Mouse (Mus musculus) embryonic facial prominence, embryonic 11.5 days (tissue): ENCODE measurements around the gene Myo9b. TPM values are rescaled to one million over a fixed set of nuclear protein-coding genes. Genes with fewer than 3 reads are reported as not detected.
"Not testable (repeated sequence)": the region's sequence is repeated elsewhere in the genome, so short reads cannot be mapped to it uniquely, and the experiment has no call there.

ENCODE experiments used
- ATAC-seq: fragments of 200-750 bp; cut with Nextera tagmentation; replicated peaks from 2 replicates; pipeline ENCODE4 v1.8.0; 2017; ENCODE audit warnings: low read depth; ENCODE audit not compliant: insufficient number of reproducible peaks, low FRiP score, low TSS enrichment
- DNase-seq: peaks from one replicate; pipeline ENCODE4 v3.0.0-alpha.2; 2015; ENCODE audit warnings: low spot score
- H3K27ac ChIP-seq: fragments of 300-500 bp; sonication (generic); replicated peaks from 2 replicates; pipeline ENCODE4 v1.5.1; 2014; ENCODE audit warnings: mild to moderate bottlenecking, low read depth, low read length, control low read depth
- H3K27me3 ChIP-seq: fragments of 300-500 bp; sonication (generic); 2 replicates; pipeline ENCODE4 v1.6.1; 2014; ENCODE audit warnings: mild to moderate bottlenecking, low read length, moderate library complexity, mixed read lengths; ENCODE audit not compliant: control insufficient read depth, insufficient read depth
- H3K36me3 ChIP-seq: fragments of 300-500 bp; sonication (generic); replicated peaks from 2 replicates; pipeline ENCODE4 v1.6.1; 2014; ENCODE audit warnings: low read depth, mild to moderate bottlenecking, low read length, moderate library complexity, mixed read lengths; ENCODE audit not compliant: control insufficient read depth, insufficient read depth
- H3K4me1 ChIP-seq: fragments of 300-500 bp; sonication (generic); 2 replicates; pipeline ENCODE4 v1.6.1; 2014; ENCODE audit warnings: low read length, mixed read lengths; ENCODE audit not compliant: control insufficient read depth, insufficient read depth
- H3K4me2 ChIP-seq: fragments of 300-500 bp; sonication (generic); 2 replicates; pipeline ENCODE4 v1.6.1; 2014; ENCODE audit warnings: low read depth, mild to moderate bottlenecking, control low read depth, low read length, moderate library complexity
- H3K4me3 ChIP-seq: fragments of 300-500 bp; sonication (generic); 2 replicates; pipeline ENCODE4 v1.5.1; 2014; ENCODE audit warnings: low read depth, low read length, control low read depth
- H3K9ac ChIP-seq: fragments of 300-500 bp; sonication (generic); replicated peaks from 2 replicates; pipeline ENCODE4 v1.6.1; 2014; ENCODE audit warnings: mild to moderate bottlenecking, control low read depth, low read length
- H3K9me3 ChIP-seq: fragments of 300-500 bp; sonication (generic); replicated peaks from 2 replicates; pipeline ENCODE4 v1.6.1; 2016; ENCODE audit warnings: mild to moderate bottlenecking, low read length, inconsistent platforms, mixed read lengths; ENCODE audit not compliant: control insufficient read depth
- WGBS: fragments of 180-500 bp; shearing (Covaris S2); extraction: QIAGEN DNeasy Blood & Tissue Kit; methylation state at CpG from one replicate; pipeline ENCODE4 v1.1.7; 2014; 5-methylcytosine and 5-hydroxymethylcytosine counted together
- polyA plus RNA-seq: library from polyadenylated mRNA; unstranded; fragments of >200 nt; fragmentation: Nextera tagmentation; extraction: Ambion mirVana; gene quantifications from 2 replicates; pipeline ENCODE4 v1.2.1, GENCODE M21; 2014

The Myo9b gene
- polyA plus RNA-seq, 1 experiment from 2014 or later = 17.5 TPM

DNA sequence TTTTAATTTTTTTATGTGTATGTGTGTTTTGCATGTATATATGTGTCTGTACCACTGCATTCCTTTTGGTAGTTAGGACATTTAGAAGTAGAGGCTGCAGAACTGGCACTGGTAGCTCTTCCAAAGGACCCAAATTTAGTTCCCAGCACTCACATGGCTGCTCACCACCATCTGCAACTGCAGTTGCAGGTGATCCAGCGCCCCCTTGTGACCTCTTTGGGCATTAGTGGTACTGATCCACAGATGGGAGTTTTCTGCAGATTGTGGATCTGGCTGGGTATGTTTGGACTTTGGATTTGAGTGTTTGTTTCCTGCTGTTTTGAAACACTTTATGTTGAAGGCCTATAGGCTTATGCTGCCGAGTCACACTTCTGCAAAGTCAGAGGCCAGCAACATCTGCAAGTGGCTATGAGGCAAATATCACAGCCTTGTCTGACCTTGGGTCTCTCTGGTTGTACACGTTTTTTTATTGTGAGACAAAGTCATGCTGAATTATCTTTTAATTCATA is 16.0 kb downstream of the Myo9b start:
- no peak overlapping the region for H3K27ac ChIP-seq
- H3K9ac ChIP-seq = no peak overlapping the region
- no peaks in the 10 kb centered on the region for H3K4me1 ChIP-seq
- H3K27me3 ChIP-seq = no peaks in the 10 kb centered on the region
- ATAC-seq (no peak), DNase-seq (no peak)
- H3K9me3 ChIP-seq = no peaks in the 10 kb centered on the region
- no peak overlapping the region for H3K4me3 ChIP-seq
- peaks cover 3% of the 10 kb centered on the region for H3K36me3 ChIP-seq
- WGBS = 65% methylated on average over 3 of the region's 3 CpGs
- no peak overlapping the region for H3K4me2 ChIP-seq

DNA sequence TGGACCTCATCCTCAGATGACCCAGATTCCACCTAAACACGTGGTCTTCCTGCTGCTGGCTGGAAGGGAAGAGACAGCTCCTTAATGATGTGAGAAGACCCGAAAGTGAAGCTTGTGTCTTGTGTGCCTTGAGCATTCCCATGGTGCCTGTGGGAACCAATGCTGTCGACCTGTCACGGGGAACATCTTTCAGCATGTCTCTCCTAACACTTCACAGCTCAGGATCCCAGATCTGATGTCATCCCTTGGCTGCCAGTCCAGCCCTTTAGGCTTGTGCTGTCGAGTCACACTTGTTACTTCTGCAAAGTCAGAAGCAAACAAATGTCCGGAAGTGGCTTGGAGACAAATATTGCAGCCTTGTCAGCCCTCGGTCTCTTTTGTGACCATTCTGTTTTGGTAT is 16.6 kb downstream of the Myo9b start:
- Histone ChIP-seq H3K27me3 (no peaks in the 10 kb centered on the region), H3K4me1 (no peaks in the 10 kb centered on the region), H3K4me3 (no peak overlapping the region), H3K36me3 (peaks cover 3% of the 10 kb centered on the region), H3K9me3 (no peaks in the 10 kb centered on the region), H3K9ac (no peak overlapping the region), H3K27ac (no peak overlapping the region), H3K4me2 (no peak overlapping the region)
- no peak for DNase-seq
- WGBS = 84% methylated on average over 7 of the region's 7 CpGs
- no peak for ATAC-seq

DNA sequence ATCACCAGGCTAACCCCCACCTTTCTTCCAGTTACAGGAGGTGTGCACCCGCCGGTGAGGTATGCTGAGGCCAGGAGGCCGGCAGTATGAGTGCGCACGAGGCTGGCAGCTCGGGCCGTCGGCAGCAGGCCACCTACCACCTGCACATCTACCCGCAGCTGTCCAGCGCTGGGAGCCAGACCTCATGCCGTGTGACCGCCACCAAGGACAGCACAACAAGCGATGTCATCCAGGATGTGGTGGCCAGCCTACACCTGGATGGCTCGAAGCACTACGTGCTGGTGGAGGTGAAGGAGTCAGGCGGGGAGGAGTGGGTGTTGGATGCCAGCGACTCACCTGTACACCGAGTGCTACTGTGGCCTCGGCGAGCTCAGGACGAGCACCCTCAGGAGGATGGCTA is 17.7 kb downstream of the Myo9b start:
- no peaks in the 10 kb centered on the region for H3K27me3 ChIP-seq
- H3K36me3 ChIP-seq = peaks cover 3% of the 10 kb centered on the region
- H3K4me2 ChIP-seq = no peak overlapping the region
- no peak overlapping the region for H3K9ac ChIP-seq
- no peak for DNase-seq
- H3K27ac ChIP-seq = no peak overlapping the region
- no peak overlapping the region for H3K4me3 ChIP-seq
- no peaks in the 10 kb centered on the region for H3K9me3 ChIP-seq
- H3K4me1 ChIP-seq = no peaks in the 10 kb centered on the region
- no peak for ATAC-seq
- 94% methylated on average over 21 of the region's 21 CpGs for WGBS

DNA sequence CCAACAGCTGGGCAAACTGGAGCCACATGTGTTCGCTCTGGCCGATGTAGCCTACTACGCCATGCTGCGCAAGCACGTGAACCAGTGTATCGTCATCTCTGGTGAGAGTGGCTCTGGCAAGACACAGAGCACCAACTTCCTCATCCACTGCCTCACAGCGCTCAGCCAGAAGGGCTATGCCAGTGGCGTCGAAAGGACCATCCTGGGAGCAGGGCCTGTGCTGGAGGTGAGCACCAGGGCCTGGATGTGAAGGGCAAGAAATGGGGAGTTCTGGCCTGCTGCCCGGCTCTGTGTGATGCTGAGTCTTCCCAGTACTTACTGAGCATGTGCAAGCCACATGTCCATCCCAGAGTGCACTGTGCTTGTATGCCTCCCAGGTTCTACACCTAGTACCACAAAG is 18.4 kb downstream of the Myo9b start:
- Histone ChIP-seq H3K9ac (no peak overlapping the region), H3K9me3 (no peaks in the 10 kb centered on the region), H3K27me3 (no peaks in the 10 kb centered on the region), H3K4me3 (no peak overlapping the region), H3K36me3 (peaks cover 3% of the 10 kb centered on the region), H3K27ac (no peak overlapping the region), H3K4me2 (no peak overlapping the region), H3K4me1 (no peaks in the 10 kb centered on the region)
- DNase-seq = no peak
- no peak for ATAC-seq
- 96% methylated on average over 10 of the region's 10 CpGs for WGBS

DNA sequence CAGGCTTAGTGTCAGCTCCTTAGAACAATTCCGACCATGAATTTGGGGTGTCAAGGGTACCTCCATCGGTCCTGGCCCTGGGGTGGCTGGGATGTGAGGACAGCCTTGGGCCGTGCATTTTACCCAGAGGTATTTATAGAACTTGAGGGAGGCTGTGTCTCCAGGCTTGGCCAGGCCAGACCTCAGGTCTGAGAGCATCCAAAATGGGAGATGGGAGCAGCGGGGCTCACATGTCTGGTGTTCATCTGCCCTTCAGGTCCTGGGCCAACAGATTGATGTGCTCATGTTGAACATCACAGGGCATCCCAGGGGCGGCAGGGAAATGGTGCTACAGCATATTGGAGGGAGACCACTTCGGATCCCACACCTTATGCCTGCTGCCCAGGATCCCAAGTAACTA is 18.8 kb downstream of the Myo9b start:
- Histone ChIP-seq H3K9me3 (no peaks in the 10 kb centered on the region), H3K36me3 (peaks cover 3% of the 10 kb centered on the region), H3K27me3 (no peaks in the 10 kb centered on the region), H3K4me1 (no peaks in the 10 kb centered on the region), H3K9ac (no peak overlapping the region), H3K4me2 (no peak overlapping the region), H3K27ac (no peak overlapping the region), H3K4me3 (no peak overlapping the region)
- ATAC-seq = no peak; the same call in 1 of the 2 replicates
- no peak for DNase-seq
- 90% methylated on average over 6 of the region's 6 CpGs for WGBS

DNA sequence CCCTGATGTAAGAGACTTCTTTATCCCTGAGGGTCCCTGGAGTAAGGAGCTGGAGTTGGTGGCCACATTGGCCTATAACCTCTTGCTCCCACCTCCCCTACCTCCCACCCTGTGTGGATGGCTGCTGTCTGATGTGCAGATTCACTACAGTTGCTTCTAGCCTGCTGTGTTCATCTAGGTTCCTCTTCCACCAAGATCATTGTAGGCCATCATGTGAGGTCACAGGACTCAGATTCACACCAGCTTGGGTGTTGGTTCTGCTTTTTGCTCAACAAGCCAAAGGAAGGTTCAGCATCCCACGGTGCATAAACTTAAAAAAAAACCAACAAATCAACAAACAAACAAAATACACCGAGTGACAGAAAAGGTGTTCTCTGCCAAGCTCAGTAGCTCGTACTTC is 21.4 kb downstream of the Myo9b start:
- WGBS = 91% methylated on average over 3 of the region's 3 CpGs
- H3K9me3 ChIP-seq, H3K36me3 ChIP-seq: not testable (repeated sequence)

DNA sequence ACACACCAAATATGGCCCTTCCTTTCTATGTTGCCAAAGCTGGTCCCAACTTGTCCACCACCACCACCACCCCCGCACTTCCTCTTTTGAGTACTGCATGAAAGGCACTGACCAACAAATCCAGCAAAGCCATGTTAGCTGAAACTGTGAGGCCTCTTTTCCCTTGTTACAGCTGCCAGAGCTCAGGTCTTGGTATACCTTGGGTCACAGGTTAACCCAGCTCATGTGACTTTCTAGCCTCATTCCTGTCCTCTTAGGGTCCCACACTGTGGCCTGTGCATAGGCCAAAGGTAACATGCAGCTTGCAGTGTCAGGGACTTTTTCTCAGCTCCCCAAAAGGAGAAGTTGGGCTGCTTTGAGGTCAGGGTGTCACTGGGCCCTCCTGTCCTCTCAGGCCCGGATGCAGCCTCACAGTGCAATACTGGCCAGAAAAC is 23.7 kb downstream of the Myo9b start:
- Histone ChIP-seq H3K36me3 (no peaks in the 10 kb centered on the region; the same call in 1 of the 2 replicates), H3K4me1 (no peaks in the 10 kb centered on the region), H3K4me3 (no peak overlapping the region), H3K4me2 (no peak overlapping the region), H3K27ac (no peak overlapping the region), H3K9me3 (no peaks in the 10 kb centered on the region), H3K27me3 (no peaks in the 10 kb centered on the region), H3K9ac (no peak overlapping the region)
- no peak for DNase-seq
- ATAC-seq = no peak
- 79% methylated on average over 2 of the region's 2 CpGs for WGBS

More for the DNA sequence above, 21.4 kb downstream of the Myo9b start:
- H3K4me3 ChIP-seq, DNase-seq, ATAC-seq, H3K27ac ChIP-seq, H3K4me1 ChIP-seq, H3K9ac ChIP-seq, H3K27me3 ChIP-seq, H3K4me2 ChIP-seq: not testable (repeated sequence)

DNA sequence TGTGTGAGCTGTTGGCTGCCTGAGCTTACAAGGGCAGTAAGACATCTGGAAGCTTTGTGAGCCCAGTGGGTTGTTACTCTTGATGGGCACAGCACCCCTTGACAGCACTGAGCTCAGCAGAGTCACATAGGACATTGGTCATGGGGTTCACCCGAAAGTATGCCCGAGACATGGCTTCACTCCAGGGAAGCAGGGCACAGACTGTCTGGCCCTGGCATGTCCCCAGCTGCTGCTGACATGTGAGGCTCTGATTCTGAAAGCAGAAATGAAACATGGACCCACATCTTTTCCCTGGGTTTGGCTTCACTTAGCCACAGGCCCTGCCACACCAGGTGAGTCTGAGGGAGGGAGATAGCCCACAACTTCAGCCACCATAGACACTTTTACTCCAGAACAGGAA is 24.3 kb downstream of the Myo9b start:
- no peak overlapping the region for H3K27ac ChIP-seq
- WGBS = 84% methylated on average over 2 of the region's 2 CpGs
- H3K4me3 ChIP-seq = no peak overlapping the region
- H3K36me3 ChIP-seq = no peaks in the 10 kb centered on the region; the same call in 1 of the 2 replicates
- no peaks in the 10 kb centered on the region for H3K9me3 ChIP-seq
- H3K4me2 ChIP-seq = no peak overlapping the region
- no peak for DNase-seq
- ATAC-seq = no peak
- no peak overlapping the region for H3K9ac ChIP-seq
- H3K27me3 ChIP-seq = no peaks in the 10 kb centered on the region
- H3K4me1 ChIP-seq = no peaks in the 10 kb centered on the region
